Mouse (Mus musculus): Measurements from ENCODE around the gene Slx4. TPM values are rescaled to one million over a fixed set of nuclear protein-coding genes. Genes with fewer than 3 reads are reported as not detected.

Gene Slx4
- polyA plus RNA-seq, 1 experiment from 2014 or later, result 16.9 TPM

- WGBS (ENCODE audit: insufficient replicate concordance), result 95% methylated on average over 2 of the region's 2 CpGs
- Histone ChIP-seq H3K4me3 (ENCODE audit: low read depth, low read length) (no peak overlapping the region), H3K36me3 (ENCODE audit: control insufficient read depth, insufficient read depth, low read length) (peaks cover 13% of the 10 kb centered on the region), H3K27me3 (ENCODE audit: control insufficient read depth, insufficient read depth, low read length) (no peaks in the 10 kb centered on the region), H3K4me1 (ENCODE audit: control insufficient read depth, insufficient read depth, low read length) (no peaks in the 10 kb centered on the region), H3K4me2 (no peak overlapping the region), H3K9ac (ENCODE audit: low read depth, low read length) (no peak overlapping the region), H3K27ac (ENCODE audit: low read depth, low read length) (no peak overlapping the region), H3K9me3 (replicated peaks; ENCODE audit: control insufficient read depth, low read length) (no peaks in the 10 kb centered on the region)
- no peak for ATAC-seq (replicated peaks; ENCODE audit: insufficient number of reproducible peaks, low FRiP score, low TSS enrichment)
Observed at GRCm38 (mm10) chr16:4035575-4035974, 32.0 kb upstream of the Slx4 start.

DNA sequence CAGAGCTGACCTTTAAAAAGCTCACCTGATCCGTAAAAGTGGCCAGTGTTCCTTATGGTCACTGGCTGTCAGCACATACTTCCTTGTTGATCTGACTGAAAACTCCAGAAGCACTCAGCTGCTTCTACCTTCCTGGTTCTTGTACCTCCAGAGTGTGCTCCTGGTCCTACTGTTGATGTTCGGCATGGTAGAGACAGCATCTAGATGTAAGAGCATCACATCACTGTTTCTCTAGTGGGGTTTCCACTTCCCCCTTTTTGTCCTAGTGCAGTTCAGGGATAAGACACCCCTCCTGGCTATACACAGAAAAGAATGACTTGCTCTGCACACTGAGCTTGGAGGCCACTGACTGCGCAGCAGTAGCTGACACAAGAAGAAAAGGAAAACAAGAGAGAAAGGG lies 30.9 kb upstream of the Slx4 start:
- ATAC-seq (replicated peaks; ENCODE audit: insufficient number of reproducible peaks, low FRiP score, low TSS enrichment), result no peak

GRCm38 (mm10) chr16:4033971-4034370 lies 30.4 kb upstream of the Slx4 start:
- H3K9ac ChIP-seq (ENCODE audit: low read depth, low read length), result no peak overlapping the region
- 45% methylated on average over 5 of the region's 5 CpGs for WGBS (ENCODE audit: insufficient replicate concordance)
- H3K4me1 ChIP-seq (ENCODE audit: control insufficient read depth, insufficient read depth, low read length), result no peaks in the 10 kb centered on the region
- no peak overlapping the region for H3K27ac ChIP-seq (ENCODE audit: low read depth, low read length)
- H3K4me3 ChIP-seq (ENCODE audit: low read depth, low read length), result no peak overlapping the region
- no peak overlapping the region for H3K4me2 ChIP-seq
- H3K27me3 ChIP-seq (ENCODE audit: control insufficient read depth, insufficient read depth, low read length), result no peaks in the 10 kb centered on the region
- peaks cover 9% of the 10 kb centered on the region for H3K36me3 ChIP-seq (ENCODE audit: control insufficient read depth, insufficient read depth, low read length)
- H3K9me3 ChIP-seq (replicated peaks; ENCODE audit: control insufficient read depth, low read length), result no peaks in the 10 kb centered on the region; the same call in 1 of the 2 replicates
- no peak for ATAC-seq (replicated peaks; ENCODE audit: insufficient number of reproducible peaks, low FRiP score, low TSS enrichment)

More for the DNA sequence above, 30.9 kb upstream of the Slx4 start:
- Histone ChIP-seq H3K4me1 (ENCODE audit: control insufficient read depth, insufficient read depth, low read length) (no peaks in the 10 kb centered on the region), H3K9ac (ENCODE audit: low read depth, low read length) (no peak overlapping the region), H3K4me2 (no peak overlapping the region), H3K36me3 (ENCODE audit: control insufficient read depth, insufficient read depth, low read length) (peaks cover 11% of the 10 kb centered on the region), H3K9me3 (replicated peaks; ENCODE audit: control insufficient read depth, low read length) (no peaks in the 10 kb centered on the region), H3K27ac (ENCODE audit: low read depth, low read length) (no peak overlapping the region), H3K4me3 (ENCODE audit: low read depth, low read length) (no peak overlapping the region), H3K27me3 (ENCODE audit: control insufficient read depth, insufficient read depth, low read length) (no peaks in the 10 kb centered on the region)
- WGBS (ENCODE audit: insufficient replicate concordance), result 75% methylated on average over 3 of the region's 3 CpGs

- 69% methylated on average over 6 of the region's 6 CpGs for WGBS (ENCODE audit: insufficient replicate concordance)
- H3K9me3 ChIP-seq (replicated peaks; ENCODE audit: control insufficient read depth, low read length), result no peaks in the 10 kb centered on the region; the same call in 1 of the 2 replicates
- H3K4me1 ChIP-seq (ENCODE audit: control insufficient read depth, insufficient read depth, low read length), result no peaks in the 10 kb centered on the region
- H3K27ac ChIP-seq (ENCODE audit: low read depth, low read length), result no peak overlapping the region
- H3K36me3 ChIP-seq (ENCODE audit: control insufficient read depth, insufficient read depth, low read length), result no peaks in the 10 kb centered on the region
- no peak overlapping the region for H3K9ac ChIP-seq (ENCODE audit: low read depth, low read length)
- H3K4me2 ChIP-seq, result no peak overlapping the region
- H3K27me3 ChIP-seq (ENCODE audit: control insufficient read depth, insufficient read depth, low read length), result no peaks in the 10 kb centered on the region
- ATAC-seq (replicated peaks; ENCODE audit: insufficient number of reproducible peaks, low FRiP score, low TSS enrichment), result no peak
- H3K4me3 ChIP-seq (ENCODE audit: low read depth, low read length), result no peak overlapping the region
Observed at GRCm38 (mm10) chr16:4032341-4032748, 28.8 kb upstream of the Slx4 start.

DNA sequence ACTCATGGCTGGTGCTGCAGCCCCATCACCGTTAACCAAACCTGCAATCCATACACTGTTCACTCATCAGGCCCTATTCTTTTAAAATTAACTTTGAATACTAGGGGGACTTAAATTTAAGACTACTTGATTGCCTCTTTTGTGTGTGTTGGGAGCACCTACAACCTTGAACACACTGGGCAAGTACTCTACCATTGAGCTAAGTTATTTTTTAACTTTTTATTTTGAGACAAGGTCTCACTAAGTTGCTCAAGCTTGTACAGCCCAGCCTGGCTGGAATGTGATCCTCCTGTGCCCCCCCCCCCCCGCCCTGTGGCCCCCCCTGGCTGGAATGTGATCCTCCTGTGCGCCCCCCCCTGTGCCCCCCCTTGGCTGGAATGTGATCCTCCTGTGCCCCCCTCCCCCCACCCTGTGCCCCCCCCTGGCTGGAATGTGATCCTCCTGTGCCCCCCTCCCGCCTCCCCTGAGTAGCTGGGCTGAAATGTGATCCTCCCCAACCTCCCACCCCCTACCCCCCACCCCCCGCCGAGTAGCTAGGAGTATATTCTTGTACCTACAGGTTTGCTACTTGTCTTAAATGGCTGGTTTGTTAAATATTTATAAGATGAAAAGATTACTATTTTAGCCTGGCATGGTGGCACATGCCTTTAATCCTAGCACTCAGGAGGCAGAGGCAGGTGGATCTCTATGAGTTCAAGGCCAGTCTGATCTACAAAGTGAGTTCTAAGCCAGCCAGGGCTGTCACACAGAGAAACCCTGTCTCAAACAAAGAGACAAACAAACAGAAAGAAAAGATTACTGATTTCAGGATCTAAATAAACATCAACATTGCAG lies 28.1 kb upstream of the Slx4 start:
- H3K9ac ChIP-seq (ENCODE audit: low read depth, low read length), result no peak overlapping the region
- H3K36me3 ChIP-seq (ENCODE audit: control insufficient read depth, insufficient read depth, low read length), result no peaks in the 10 kb centered on the region
- no peak for ATAC-seq (replicated peaks; ENCODE audit: insufficient number of reproducible peaks, low FRiP score, low TSS enrichment)
- H3K4me2 ChIP-seq, result no peak overlapping the region
- H3K27ac ChIP-seq (ENCODE audit: low read depth, low read length), result no peak overlapping the region
- 46% methylated on average over 6 of the region's 6 CpGs for WGBS (ENCODE audit: insufficient replicate concordance)
- H3K9me3 ChIP-seq (replicated peaks; ENCODE audit: control insufficient read depth, low read length), result no peaks in the 10 kb centered on the region; the same call in 1 of the 2 replicates
- H3K27me3 ChIP-seq (ENCODE audit: control insufficient read depth, insufficient read depth, low read length), result no peaks in the 10 kb centered on the region
- no peaks in the 10 kb centered on the region for H3K4me1 ChIP-seq (ENCODE audit: control insufficient read depth, insufficient read depth, low read length)
- no peak overlapping the region for H3K4me3 ChIP-seq (ENCODE audit: low read depth, low read length)

GRCm38 (mm10) chr16:4030501-4030900 lies 26.9 kb upstream of the Slx4 start:
- Histone ChIP-seq H3K27me3 (ENCODE audit: control insufficient read depth, insufficient read depth, low read length) (no peaks in the 10 kb centered on the region), H3K4me2 (no peak overlapping the region), H3K4me1 (ENCODE audit: control insufficient read depth, insufficient read depth, low read length) (no peaks in the 10 kb centered on the region), H3K4me3 (ENCODE audit: low read depth, low read length) (no peak overlapping the region), H3K27ac (ENCODE audit: low read depth, low read length) (no peak overlapping the region), H3K9me3 (replicated peaks; ENCODE audit: control insufficient read depth, low read length) (no peaks in the 10 kb centered on the region; the same call in 1 of the 2 replicates), H3K9ac (ENCODE audit: low read depth, low read length) (no peak overlapping the region), H3K36me3 (ENCODE audit: control insufficient read depth, insufficient read depth, low read length) (no peaks in the 10 kb centered on the region)
- 93% methylated on average over 10 of the region's 10 CpGs for WGBS (ENCODE audit: insufficient replicate concordance)
- no peak for ATAC-seq (replicated peaks; ENCODE audit: insufficient number of reproducible peaks, low FRiP score, low TSS enrichment)

- ATAC-seq (replicated peaks; ENCODE audit: insufficient number of reproducible peaks, low FRiP score, low TSS enrichment), result no peak; the same call in 1 of the 2 replicates
- H3K4me1 ChIP-seq (ENCODE audit: control insufficient read depth, insufficient read depth, low read length), result no peaks in the 10 kb centered on the region
- H3K27me3 ChIP-seq (ENCODE audit: control insufficient read depth, insufficient read depth, low read length), result no peaks in the 10 kb centered on the region
- H3K9me3 ChIP-seq (replicated peaks; ENCODE audit: control insufficient read depth, low read length), result no peaks in the 10 kb centered on the region; the same call in 1 of the 2 replicates
- H3K4me3 ChIP-seq (ENCODE audit: low read depth, low read length), result no peak overlapping the region
- no peaks in the 10 kb centered on the region for H3K36me3 ChIP-seq (ENCODE audit: control insufficient read depth, insufficient read depth, low read length)
- H3K27ac ChIP-seq (ENCODE audit: low read depth, low read length), result no peak overlapping the region
- H3K9ac ChIP-seq (ENCODE audit: low read depth, low read length), result no peak overlapping the region
- no peak overlapping the region for H3K4me2 ChIP-seq
- WGBS (ENCODE audit: insufficient replicate concordance), result 85% methylated on average over 5 of the region's 5 CpGs
Observed at GRCm38 (mm10) chr16:4029371-4029841, 25.8 kb upstream of the Slx4 start.

- Histone ChIP-seq H3K27ac (ENCODE audit: low read depth, low read length) (no peak overlapping the region), H3K4me2 (no peak overlapping the region), H3K4me3 (ENCODE audit: low read depth, low read length) (no peak overlapping the region), H3K27me3 (ENCODE audit: control insufficient read depth, insufficient read depth, low read length) (no peaks in the 10 kb centered on the region), H3K9me3 (replicated peaks; ENCODE audit: control insufficient read depth, low read length) (no peaks in the 10 kb centered on the region; the same call in 1 of the 2 replicates), H3K4me1 (ENCODE audit: control insufficient read depth, insufficient read depth, low read length) (no peaks in the 10 kb centered on the region), H3K36me3 (ENCODE audit: control insufficient read depth, insufficient read depth, low read length) (no peaks in the 10 kb centered on the region), H3K9ac (ENCODE audit: low read depth, low read length) (no peak overlapping the region)
- no peak for ATAC-seq (replicated peaks; ENCODE audit: insufficient number of reproducible peaks, low FRiP score, low TSS enrichment)
- WGBS (ENCODE audit: insufficient replicate concordance), result 74% methylated on average over 3 of the region's 3 CpGs
Observed at GRCm38 (mm10) chr16:4027211-4027610, 23.6 kb upstream of the Slx4 start.
